Mouse (Mus musculus) neutrophil, adult 5-6 weeks (primary cell): ENCODE measurements around the gene Rbm6. TPM values are rescaled to one million over a fixed set of nuclear protein-coding genes. Genes with fewer than 3 reads are reported as not detected.

Experiments
- ATAC-seq: fragments of 151-379, 151-347 bp; 2 replicates; pipeline ENCODE4 v1.8.0; 2017; ENCODE audit warnings: mild to moderate bottlenecking, moderate TSS enrichment; ENCODE audit not compliant: insufficient number of reproducible peaks, poor library complexity, low FRiP score, severe bottlenecking; ENCODE audit errors: extremely low read depth
- total RNA-seq: library from RNA; stranded (forward); fragments of 200-1000 nt; gene quantifications from 2 replicates; pipeline ENCODE4 v1.2.3, GENCODE M21; 2017

Rbm6 gene
- total RNA-seq, 1 experiment from 2014 or later = 218 TPM

GRCm38 (mm10) chr9:107724796-107725195, 148.2 kb downstream of the Rbm6 start:
- ATAC-seq = no peak

- ATAC-seq = no peak
These were observed 149.1 kb downstream of the Rbm6 start for GRCm38 (mm10) chr9:107723794-107724531.

Other genes with a start within 250 kb of the Rbm6 start
- gene Gnai2, start 237.9 kb downstream of the Rbm6 start, total RNA-seq = 1,051 and 1,081 TPM in 2 replicates
- not detected in 2 replicates for gene Slc38a3, start 203.7 kb downstream of the Rbm6 start, total RNA-seq
- gene Gnat1, start 193.5 kb downstream of the Rbm6 start, total RNA-seq = 1.7 TPM in 1 of 2 replicates, not detected in the other
- gene Sema3f, start 162.8 kb downstream of the Rbm6 start, total RNA-seq = 0.12 and 0.35 TPM in 2 replicates
- gene Rbm5, start 102.2 kb downstream of the Rbm6 start, total RNA-seq = 662 and 675 TPM in 2 replicates
- 18.4 and 20.3 TPM in 2 replicates for gene Mon1a, start 14.9 kb upstream of the Rbm6 start, total RNA-seq
- gene Mst1r, start 33.6 kb upstream of the Rbm6 start, total RNA-seq = 0.25 and 3.0 TPM in 2 replicates
- gene Actl11, start 55.2 kb upstream of the Rbm6 start, total RNA-seq = not detected in 2 replicates
- not detected in 2 replicates for gene Camkv, start 62.4 kb upstream of the Rbm6 start, total RNA-seq
- gene Traip, start 76.9 kb upstream of the Rbm6 start, total RNA-seq = 1.9 and 5.3 TPM in 2 replicates
- gene Uba7, start 102.3 kb upstream of the Rbm6 start, total RNA-seq = 177 and 211 TPM in 2 replicates
- gene Gm20661, start 109.8 kb upstream of the Rbm6 start, total RNA-seq = not detected in 2 replicates
- 2.9 and 4.2 TPM in 2 replicates for gene Inka1, start 112.6 kb upstream of the Rbm6 start, total RNA-seq
- 0.98 TPM in 1 of 2 replicates, not detected in the other for gene Cdhr4, start 119.3 kb upstream of the Rbm6 start, total RNA-seq
- 4.9 TPM in 1 of 2 replicates, not detected in the other for gene Gm20662, start 123.1 kb upstream of the Rbm6 start, total RNA-seq
- 230 and 268 TPM in 2 replicates for gene Ip6k1, start 129.3 kb upstream of the Rbm6 start, total RNA-seq
- gene Gmppb, start 176.0 kb upstream of the Rbm6 start, total RNA-seq = 11.2 and 13.1 TPM in 2 replicates
- 3.6 and 4.5 TPM in 2 replicates for gene Amigo3, start 179.9 kb upstream of the Rbm6 start, total RNA-seq
- not detected in 2 replicates for gene Mst1, start 207.2 kb upstream of the Rbm6 start, total RNA-seq
- 62.7 and 90.3 TPM in 2 replicates for gene Rnf123, start 210.1 kb upstream of the Rbm6 start, total RNA-seq
- 74.5 and 116 TPM in 2 replicates for gene Apeh, start 221.4 kb upstream of the Rbm6 start, total RNA-seq